Mouse (Mus musculus) hindbrain, embryonic 11.5 days (tissue): ENCODE measurements around the gene Klf7. TPM values are rescaled to one million over a fixed set of nuclear protein-coding genes. Genes with fewer than 3 reads are reported as not detected.

Experiments
- ATAC-seq: fragments of 200-750 bp; cut with Nextera tagmentation; 2 replicates; pipeline ENCODE4 v1.8.0; 2017; ENCODE audit warnings: mild to moderate bottlenecking, moderate TSS enrichment, moderate library complexity; ENCODE audit not compliant: low FRiP score
- DNase-seq: peaks from one replicate; pipeline ENCODE4 v3.0.0-alpha.2; 2015; ENCODE audit warnings: low spot score
- H3K27ac ChIP-seq: fragments of 300-500 bp; sonication (generic); 2 replicates; pipeline ENCODE4 v1.5.1; 2014; ENCODE audit warnings: mild to moderate bottlenecking, low read depth, low read length
- H3K27me3 ChIP-seq: fragments of 300-500 bp; sonication (generic); 2 replicates; pipeline ENCODE4 v1.6.1; 2014; ENCODE audit warnings: mild to moderate bottlenecking, low read length, moderate library complexity, mixed read lengths; ENCODE audit not compliant: control insufficient read depth, insufficient read depth
- H3K36me3 ChIP-seq: fragments of 300-500 bp; sonication (generic); 2 replicates; pipeline ENCODE4 v1.6.1; 2014; ENCODE audit warnings: mild to moderate bottlenecking, low read length, moderate library complexity, mixed read lengths; ENCODE audit not compliant: control insufficient read depth, insufficient read depth
- H3K4me1 ChIP-seq: fragments of 300-500 bp; sonication (generic); replicated peaks from 2 replicates; pipeline ENCODE4 v1.6.1; 2014; ENCODE audit warnings: low read length, mixed read lengths; ENCODE audit not compliant: control insufficient read depth, insufficient read depth
- H3K4me2 ChIP-seq: fragments of 300-500 bp; sonication (generic); replicated peaks from 2 replicates; pipeline ENCODE4 v1.6.1; 2014; ENCODE audit warnings: mild to moderate bottlenecking, low read depth, low read length
- H3K4me3 ChIP-seq: fragments of 300-500 bp; sonication (generic); 2 replicates; pipeline ENCODE4 v1.5.1; 2014; ENCODE audit warnings: low read depth, low read length
- H3K9ac ChIP-seq: fragments of 300-500 bp; sonication (generic); 2 replicates; pipeline ENCODE4 v1.6.1; 2014; ENCODE audit warnings: low read depth, low read length
- H3K9me3 ChIP-seq: fragments of 300-500 bp; sonication (generic); 2 replicates; pipeline ENCODE4 v1.6.1; 2016; ENCODE audit warnings: low read length; ENCODE audit not compliant: control insufficient read depth
- WGBS: fragments of 180-500 bp; shearing (Covaris S2); extraction: QIAGEN DNeasy Blood & Tissue Kit; methylation state at CpG from one replicate; pipeline ENCODE4 v1.1.7; 2014; 5-methylcytosine and 5-hydroxymethylcytosine counted together
- polyA plus RNA-seq: library from polyadenylated mRNA; unstranded; fragments of >200 nt; fragmentation: Nextera tagmentation; extraction: Ambion mirVana; gene quantifications from 2 replicates; pipeline ENCODE4 v1.2.1, GENCODE M21; 2014

The Klf7 gene
- polyA plus RNA-seq, 1 experiment from 2014 or later, result 33.6 TPM

DNA sequence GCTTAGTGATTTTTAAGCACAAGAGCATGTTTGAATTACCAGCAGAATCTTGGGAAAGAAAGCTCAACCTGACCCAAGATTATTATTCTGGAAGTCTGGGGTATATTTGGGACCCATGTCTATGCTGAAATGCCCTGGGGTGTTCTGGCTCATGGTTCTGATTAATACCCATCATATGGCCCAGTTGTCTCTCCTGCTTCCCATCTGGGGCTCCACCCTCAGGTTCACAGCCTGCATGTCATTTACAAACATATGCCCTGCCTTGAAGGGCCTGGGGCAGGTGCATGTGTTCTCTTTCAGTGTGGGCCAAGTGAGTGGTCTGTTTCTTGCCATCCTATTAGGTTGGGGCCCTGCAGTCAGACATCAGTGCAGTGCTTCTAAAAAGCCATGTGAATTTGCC lies 114.1 kb downstream of the Klf7 start:
- H3K9ac ChIP-seq, result no peak overlapping the region
- H3K27ac ChIP-seq, result no peak overlapping the region
- no peaks in the 10 kb centered on the region for H3K36me3 ChIP-seq
- H3K9me3 ChIP-seq, result no peaks in the 10 kb centered on the region
- no peaks in the 10 kb centered on the region for H3K27me3 ChIP-seq
- no peak overlapping the region for H3K4me3 ChIP-seq
- peak; percentile 25; the same call in 1 of the 2 replicates for ATAC-seq
- DNase-seq, result no peak
- H3K4me2 ChIP-seq, result no peak overlapping the region
- H3K4me1 ChIP-seq, result 0 out of 2 replicates have a peak, but pooled peaks cover 2% of the 10 kb centered on the region

DNA sequence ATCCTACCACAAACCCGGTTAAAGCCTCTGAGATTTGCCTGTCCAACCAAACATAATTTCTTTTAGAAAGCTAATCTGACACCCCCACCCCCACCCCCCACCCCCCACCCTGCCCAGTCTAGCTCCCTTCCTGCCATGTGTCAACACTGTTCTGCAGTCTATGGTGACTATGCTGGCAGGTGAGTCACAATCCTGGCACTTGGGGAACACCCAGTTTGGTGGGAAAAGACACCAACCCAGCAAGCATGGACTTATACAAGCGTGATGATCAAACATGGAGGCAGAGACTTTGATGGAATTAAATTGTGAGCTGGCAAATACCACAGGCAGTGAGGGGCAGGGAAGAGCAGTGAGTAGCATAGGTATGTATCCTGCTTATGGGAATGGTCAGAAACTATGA lies 116.9 kb downstream of the Klf7 start:
- Histone ChIP-seq H3K9ac (no peak overlapping the region), H3K4me3 (no peak overlapping the region), H3K9me3 (no peaks in the 10 kb centered on the region), H3K4me2 (no peak overlapping the region), H3K4me1 (0 out of 2 replicates have a peak, but pooled peaks cover 2% of the 10 kb centered on the region), H3K27ac (no peak overlapping the region), H3K36me3 (no peaks in the 10 kb centered on the region), H3K27me3 (no peaks in the 10 kb centered on the region)
- DNase-seq (no peak), ATAC-seq (no peak)
- 95% methylated on average over 2 of the region's 2 CpGs for WGBS

DNA sequence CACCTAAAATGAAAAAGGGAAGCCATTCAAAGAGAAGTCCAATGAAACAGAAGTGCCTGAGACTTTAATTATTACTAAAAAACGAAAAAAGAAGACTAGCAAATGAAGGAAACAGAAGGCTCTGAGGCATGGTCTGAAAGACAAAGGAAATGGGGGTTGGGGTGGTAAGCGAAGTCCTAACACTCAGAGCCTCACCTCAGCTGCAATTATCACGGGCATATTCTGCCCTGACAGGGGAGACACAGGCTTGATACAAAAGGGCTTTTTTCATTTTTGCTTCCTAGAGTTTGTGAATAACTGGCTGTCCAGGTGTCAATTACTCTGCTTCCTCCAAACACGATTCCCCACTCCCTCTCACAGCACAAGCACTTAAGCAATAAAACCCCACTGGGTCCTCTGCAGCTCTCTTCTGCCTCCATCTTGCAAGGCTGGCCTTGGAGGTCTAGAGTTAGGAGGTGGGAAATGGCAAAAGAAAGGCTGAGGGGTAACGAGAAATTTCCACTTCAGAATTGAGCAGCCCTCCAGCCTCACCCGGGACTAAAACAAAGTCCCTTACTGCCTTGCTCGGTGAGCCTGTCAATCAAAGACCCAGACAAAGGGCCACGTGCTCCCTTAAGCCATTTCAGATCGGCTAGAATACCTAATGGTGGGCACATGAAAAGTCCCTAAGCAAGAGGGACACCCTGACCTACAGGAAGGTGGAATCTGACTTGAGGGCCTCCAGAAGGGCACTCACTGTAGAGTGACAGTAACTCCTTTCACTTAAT lies 118.4 kb downstream of the Klf7 start:
- peak; percentile 32 for DNase-seq
- Histone ChIP-seq H3K36me3 (no peaks in the 10 kb centered on the region), H3K4me1 (0 out of 2 replicates have a peak, but pooled peaks cover 2% of the 10 kb centered on the region), H3K9ac (no peak overlapping the region), H3K4me2 (no peak overlapping the region), H3K27me3 (no peaks in the 10 kb centered on the region), H3K4me3 (no peak overlapping the region), H3K27ac (peak overlapping the region; percentile 24; the same call in 1 of the 2 replicates), H3K9me3 (no peaks in the 10 kb centered on the region)
- WGBS, result 36% methylated on average over 9 of the region's 9 CpGs
- no peak for ATAC-seq

DNA sequence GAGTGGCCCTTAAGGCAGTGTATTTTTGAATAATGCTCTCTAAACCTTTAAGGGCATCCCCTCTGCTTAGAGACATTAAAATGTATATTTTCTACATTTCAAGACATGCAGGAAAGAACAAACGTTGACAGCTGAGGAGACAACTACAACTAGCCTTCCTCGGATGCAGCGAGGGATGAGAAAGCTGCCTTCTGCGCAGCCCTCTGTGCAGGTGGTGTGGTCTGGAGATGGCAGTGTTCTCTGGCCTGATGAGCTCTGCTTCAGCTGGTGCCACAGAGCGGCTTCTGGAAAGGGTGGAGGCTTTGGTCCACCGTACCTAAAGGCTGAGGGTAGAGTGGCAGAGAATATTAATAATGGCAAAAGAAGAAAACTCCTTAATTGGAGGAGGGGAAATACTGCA lies 120.0 kb downstream of the Klf7 start:
- H3K4me1 ChIP-seq, result 0 out of 2 replicates have a peak, but pooled peaks cover 2% of the 10 kb centered on the region
- H3K4me2 ChIP-seq, result no peak overlapping the region
- 94% methylated on average over 6 of the region's 6 CpGs for WGBS
- DNase-seq, result no peak
- no peaks in the 10 kb centered on the region for H3K27me3 ChIP-seq
- H3K36me3 ChIP-seq, result no peaks in the 10 kb centered on the region
- H3K27ac ChIP-seq, result no peak overlapping the region
- H3K9ac ChIP-seq, result no peak overlapping the region
- no peak overlapping the region for H3K4me3 ChIP-seq
- ATAC-seq, result no peak
- no peaks in the 10 kb centered on the region for H3K9me3 ChIP-seq

DNA sequence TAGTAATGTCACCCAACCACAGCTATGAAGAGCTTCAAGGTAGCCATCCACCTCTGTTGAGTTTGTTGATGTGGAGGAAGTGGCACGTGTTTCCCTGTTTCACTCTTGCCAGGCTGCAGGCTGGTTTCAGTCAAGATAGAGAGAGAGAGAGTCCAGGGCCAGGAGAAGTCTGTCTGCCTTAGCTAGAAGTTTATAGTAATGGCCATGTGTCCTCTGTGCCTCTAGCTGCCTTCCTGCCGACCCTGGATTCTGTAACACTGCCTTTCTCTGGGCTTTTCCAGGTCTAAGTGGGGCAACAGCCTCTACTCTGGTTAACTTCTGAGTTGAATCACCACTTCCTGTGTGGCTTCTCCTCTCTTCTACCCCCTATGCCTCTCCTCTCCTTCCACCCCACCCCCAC lies 121.5 kb downstream of the Klf7 start:
- 90% methylated on average over 2 of the region's 2 CpGs for WGBS

DNA sequence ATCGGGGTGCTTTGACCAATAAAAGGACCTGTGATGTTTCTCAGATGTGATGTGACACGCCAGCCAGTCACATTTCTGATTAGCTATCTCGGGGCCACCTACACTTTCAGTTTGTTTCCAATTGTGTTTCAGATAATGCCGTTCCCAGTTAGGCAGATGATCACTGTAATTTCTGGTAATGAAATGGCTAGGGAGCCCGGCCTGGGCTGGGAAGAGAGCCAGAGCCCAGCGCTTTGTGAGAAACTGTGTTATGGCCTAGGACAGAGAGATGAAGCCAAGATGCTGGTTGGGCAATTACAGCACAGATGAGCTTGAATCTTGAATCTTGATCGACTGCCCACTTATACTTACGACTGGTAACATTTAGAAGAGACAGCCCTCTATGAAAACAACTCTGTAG lies 122.6 kb downstream of the Klf7 start:
- ATAC-seq, result no peak
- no peak overlapping the region for H3K9ac ChIP-seq
- no peaks in the 10 kb centered on the region for H3K9me3 ChIP-seq
- no peak overlapping the region for H3K27ac ChIP-seq
- no peak overlapping the region for H3K4me3 ChIP-seq
- H3K4me2 ChIP-seq, result no peak overlapping the region
- WGBS, result 95% methylated on average over 8 of the region's 8 CpGs
- no peaks in the 10 kb centered on the region for H3K36me3 ChIP-seq
- no peak for DNase-seq
- no peaks in the 10 kb centered on the region for H3K27me3 ChIP-seq
- H3K4me1 ChIP-seq, result 0 out of 2 replicates have a peak, but pooled peaks cover 4% of the 10 kb centered on the region

More for the DNA sequence above, 121.5 kb downstream of the Klf7 start:
- Histone ChIP-seq H3K4me1 (0 out of 2 replicates have a peak, but pooled peaks cover 2% of the 10 kb centered on the region), H3K27me3 (no peaks in the 10 kb centered on the region), H3K36me3 (no peaks in the 10 kb centered on the region), H3K4me2 (no peak overlapping the region), H3K4me3 (no peak overlapping the region), H3K9me3 (no peaks in the 10 kb centered on the region), H3K27ac (no peak overlapping the region), H3K9ac (no peak overlapping the region)
- DNase-seq (no peak), ATAC-seq (no peak)

DNA sequence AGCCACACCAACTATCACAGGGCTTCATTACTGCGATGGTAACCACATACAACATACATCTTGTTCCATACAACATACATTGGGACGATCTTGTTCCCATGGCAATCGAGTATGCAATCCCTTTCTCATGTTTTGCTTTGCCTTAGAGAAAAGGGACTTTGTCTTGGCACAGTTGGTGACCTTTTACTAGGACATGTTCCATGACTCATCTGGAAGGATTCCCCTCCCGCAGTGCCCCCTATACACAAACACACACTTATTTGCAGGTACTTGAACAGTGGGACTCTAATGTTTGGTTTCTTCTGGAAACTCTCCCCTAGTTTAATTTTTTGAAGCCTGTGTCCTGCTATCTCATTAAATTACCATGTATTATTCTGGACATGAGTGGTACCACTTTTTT lies 123.2 kb downstream of the Klf7 start:
- ATAC-seq, result no peak
- Histone ChIP-seq H3K4me3 (no peak overlapping the region), H3K9ac (no peak overlapping the region), H3K4me2 (no peak overlapping the region), H3K4me1 (0 out of 2 replicates have a peak, but pooled peaks cover 3% of the 10 kb centered on the region), H3K27ac (no peak overlapping the region), H3K27me3 (no peaks in the 10 kb centered on the region), H3K36me3 (no peaks in the 10 kb centered on the region), H3K9me3 (no peaks in the 10 kb centered on the region)
- WGBS, result 86% methylated on average over 4 of the region's 4 CpGs
- DNase-seq, result no peak

DNA sequence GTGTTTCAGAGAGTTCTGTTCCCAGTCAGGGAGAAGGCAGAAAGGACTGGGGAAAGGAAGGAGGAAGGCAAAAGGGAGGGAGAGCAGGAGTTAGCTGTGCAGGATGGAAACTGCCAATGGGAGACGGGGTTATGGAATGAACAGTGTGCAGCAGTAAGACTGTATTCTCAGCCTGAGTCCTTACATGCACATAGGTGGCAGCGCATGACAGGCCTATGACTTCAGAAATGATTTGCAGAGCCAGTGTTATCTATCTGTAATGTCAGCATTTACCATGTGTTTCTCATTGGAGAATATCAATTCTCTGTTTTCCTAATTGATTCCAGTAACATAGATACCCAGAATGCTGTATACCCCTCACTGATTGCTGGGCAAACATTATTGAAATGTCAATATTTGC lies 123.9 kb downstream of the Klf7 start:
- no peaks in the 10 kb centered on the region for H3K36me3 ChIP-seq
- ATAC-seq, result no peak
- no peaks in the 10 kb centered on the region for H3K9me3 ChIP-seq
- H3K4me3 ChIP-seq, result no peak overlapping the region
- no peak for DNase-seq
- H3K4me1 ChIP-seq, result 0 out of 2 replicates have a peak, but pooled peaks cover 2% of the 10 kb centered on the region
- WGBS, result 79% methylated on average over 2 of the region's 2 CpGs
- H3K9ac ChIP-seq, result no peak overlapping the region
- H3K4me2 ChIP-seq, result no peak overlapping the region
- H3K27ac ChIP-seq, result no peak overlapping the region
- no peaks in the 10 kb centered on the region for H3K27me3 ChIP-seq

DNA sequence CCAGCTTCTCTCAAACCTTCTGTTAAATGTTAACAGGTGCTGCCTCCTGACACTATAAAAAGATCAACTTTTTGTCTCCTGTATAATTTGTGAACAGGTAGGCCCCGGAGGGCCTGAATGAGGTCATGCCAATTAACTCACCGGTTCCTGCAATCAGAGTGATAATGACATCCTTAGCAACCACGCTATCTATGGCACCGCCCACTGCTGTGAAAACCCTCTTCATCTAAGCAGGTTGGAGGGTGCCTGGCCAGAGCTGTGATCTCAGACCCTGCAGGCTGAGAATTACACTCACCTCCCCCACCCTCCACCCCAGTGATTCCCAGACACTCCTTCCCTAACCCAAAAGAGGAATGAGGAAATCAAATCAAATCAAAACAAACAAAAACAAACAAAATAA lies 126.3 kb downstream of the Klf7 start:
- 0 out of 2 replicates have a peak, but pooled peaks cover 2% of the 10 kb centered on the region for H3K4me1 ChIP-seq
- H3K4me3 ChIP-seq, result no peak overlapping the region
- ATAC-seq (no peak), DNase-seq (no peak)
- no peaks in the 10 kb centered on the region for H3K9me3 ChIP-seq
- WGBS, result 40% methylated on average over 4 of the region's 4 CpGs
- H3K4me2 ChIP-seq, result no peak overlapping the region
- no peaks in the 10 kb centered on the region for H3K36me3 ChIP-seq
- no peaks in the 10 kb centered on the region for H3K27me3 ChIP-seq
- H3K9ac ChIP-seq, result no peak overlapping the region
- no peak overlapping the region for H3K27ac ChIP-seq
